Mouse (Mus musculus): ENCODE measurements around the gene Col27a1. TPM values are rescaled to one million over a fixed set of nuclear protein-coding genes. Genes with fewer than 3 reads are reported as not detected.

Gene Col27a1
- polyA plus RNA-seq, 1 experiment = 0.13 TPM

DNA sequence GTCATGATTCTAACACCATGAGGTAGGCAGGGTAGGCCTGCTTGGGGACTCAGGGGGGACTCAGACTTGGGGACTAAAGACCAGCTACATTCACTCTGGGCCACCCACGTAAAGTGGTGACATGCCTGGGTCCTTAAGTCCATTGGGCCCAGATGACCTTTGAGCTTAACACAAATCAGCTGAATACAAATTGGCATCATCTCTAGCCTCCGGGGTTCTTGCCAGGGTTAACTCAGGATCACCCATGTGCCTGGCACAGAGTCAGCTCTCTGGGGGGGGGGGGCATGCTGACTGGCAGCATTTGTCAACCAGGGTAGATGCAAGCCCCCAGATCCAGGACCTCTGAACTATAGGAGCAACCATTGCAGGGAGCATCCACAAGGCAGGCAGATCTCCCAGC, 42.6 kb downstream of the Col27a1 start:
- H3K36me3 ChIP-seq (ENCODE audit: control insufficient read depth, insufficient read depth) = no peaks in the 10 kb centered on the region
- peaks cover 22% of the 10 kb centered on the region for H3K27me3 ChIP-seq (ENCODE audit: control insufficient read depth, insufficient read depth, insufficient read length)

DNA sequence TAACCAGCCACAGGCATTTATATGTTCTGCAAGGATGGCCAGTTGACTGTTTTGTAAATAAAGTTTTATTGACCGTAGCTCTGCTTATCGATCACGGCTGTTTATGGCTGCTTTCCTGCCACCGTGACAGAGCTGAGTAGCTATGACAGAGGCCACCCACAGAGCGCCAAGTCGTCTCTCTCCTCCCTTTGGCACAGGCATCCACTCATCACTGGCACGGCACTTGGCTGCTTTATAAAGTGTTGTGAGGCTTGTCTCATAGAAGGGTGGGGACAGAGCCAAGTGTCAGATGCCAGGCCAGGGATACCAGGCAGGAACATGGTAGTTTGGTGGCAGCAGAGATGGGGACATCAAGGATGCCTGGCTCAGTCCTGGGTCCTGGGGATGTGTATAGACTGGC, 43.5 kb downstream of the Col27a1 start:
- TF ChIP-seq TCF3 (IDR thresholded peaks at IDR 0.05; ENCODE audit: insufficient read length, low read depth) (no peak), POLR2AphosphoS2 (IDR thresholded peaks at IDR 0.05; ENCODE audit: insufficient read length, low read depth) (no peak), MAX (IDR thresholded peaks at IDR 0.05; ENCODE audit: low read depth) (no peak), MYOG (IDR thresholded peaks at IDR 0.05; ENCODE audit: control insufficient read depth in 1 of 3, insufficient read depth in 1 of 3, insufficient read length in 2 of 3, low read depth in 2 of 3) (no peak), USF1 (IDR thresholded peaks at IDR 0.05; ENCODE audit: low read depth) (no peak), REST (IDR thresholded peaks at IDR 0.05; ENCODE audit: insufficient read depth, insufficient read length) (no peak), MYOD1 (IDR thresholded peaks at IDR 0.05; ENCODE audit: control insufficient read depth in 1 of 3, insufficient read length in 2 of 3, low read depth in 2 of 3) (no peak), CEBPB (IDR thresholded peaks at IDR 0.05; ENCODE audit: insufficient read depth, poor library complexity, severe bottlenecking) (no peak), SRF (IDR thresholded peaks at IDR 0.05; ENCODE audit: control insufficient read depth, insufficient read length, low read depth) (no peak), TCF12 (IDR thresholded peaks at IDR 0.05; ENCODE audit: insufficient read depth, poor library complexity, severe bottlenecking) (no peak), POLR2A (IDR thresholded peaks at IDR 0.05; ENCODE audit: insufficient read length, low read depth) (no peak), E2F4 (IDR thresholded peaks at IDR 0.05; ENCODE audit: insufficient read depth) (no peak)

More for the DNA sequence above, 42.6 kb downstream of the Col27a1 start:
- no peak overlapping the region for H3K4me2 ChIP-seq (ENCODE audit: low read depth)
- no peak overlapping the region for H3K4me3 ChIP-seq
- H3ac ChIP-seq (ENCODE audit: control insufficient read depth, insufficient read length) = no peak overlapping the region
- TF ChIP-seq MAX (IDR thresholded peaks at IDR 0.05; ENCODE audit: low read depth) (no peak), TCF3 (IDR thresholded peaks at IDR 0.05; ENCODE audit: insufficient read length, low read depth) (no peak), USF1 (IDR thresholded peaks at IDR 0.05; ENCODE audit: low read depth) (no peak), SRF (IDR thresholded peaks at IDR 0.05; ENCODE audit: control insufficient read depth, insufficient read length, low read depth) (no peak), POLR2AphosphoS2 (IDR thresholded peaks at IDR 0.05; ENCODE audit: insufficient read length, low read depth) (no peak), REST (IDR thresholded peaks at IDR 0.05; ENCODE audit: insufficient read depth, insufficient read length) (no peak), MYOG (IDR thresholded peaks at IDR 0.05; ENCODE audit: control insufficient read depth in 1 of 3, insufficient read depth in 1 of 3, insufficient read length in 2 of 3, low read depth in 2 of 3) (no peak), E2F4 (IDR thresholded peaks at IDR 0.05; ENCODE audit: insufficient read depth) (no peak), MYOD1 (IDR thresholded peaks at IDR 0.05; ENCODE audit: control insufficient read depth in 1 of 3, insufficient read length in 2 of 3, low read depth in 2 of 3) (no peak), TCF12 (IDR thresholded peaks at IDR 0.05; ENCODE audit: insufficient read depth, poor library complexity, severe bottlenecking) (no peak), POLR2A (IDR thresholded peaks at IDR 0.05; ENCODE audit: insufficient read length, low read depth) (no peak), CEBPB (IDR thresholded peaks at IDR 0.05; ENCODE audit: insufficient read depth, poor library complexity, severe bottlenecking) (no peak)
- H3K79me2 ChIP-seq (ENCODE audit: control insufficient read depth, insufficient read depth) = no peaks in the 10 kb centered on the region

DNA sequence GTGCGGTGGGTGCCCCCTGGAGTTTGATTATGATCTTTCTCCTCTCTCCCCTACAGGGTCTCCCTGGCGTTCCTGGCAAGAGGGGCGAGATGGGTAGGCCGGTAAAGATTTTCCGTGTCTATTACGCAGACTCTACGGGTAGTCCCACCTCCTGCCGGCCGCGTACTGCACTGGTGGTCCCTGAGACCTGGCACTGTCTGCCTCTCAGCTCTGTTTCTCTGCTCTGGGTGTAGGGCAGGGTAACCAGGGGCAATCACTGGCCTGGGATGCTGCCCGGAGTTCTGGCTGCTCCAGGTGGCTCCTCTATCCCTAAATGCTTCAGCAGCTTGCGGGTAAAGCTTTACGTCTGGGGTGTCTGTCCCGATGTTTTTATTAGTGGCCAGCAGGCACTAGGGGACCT, 44.3 kb downstream of the Col27a1 start:
- no peaks in the 10 kb centered on the region for H3K79me2 ChIP-seq (ENCODE audit: control insufficient read depth, insufficient read depth)
- peaks cover 19% of the 10 kb centered on the region for H3K27me3 ChIP-seq (ENCODE audit: control insufficient read depth, insufficient read depth, insufficient read length)
- no peaks in the 10 kb centered on the region for H3K36me3 ChIP-seq (ENCODE audit: control insufficient read depth, insufficient read depth)
- no peak for TF ChIP-seq TCF3 (IDR thresholded peaks at IDR 0.05; ENCODE audit: insufficient read length, low read depth)
- no peak for TF ChIP-seq REST (IDR thresholded peaks at IDR 0.05; ENCODE audit: insufficient read depth, insufficient read length)
- no peak for TF ChIP-seq POLR2AphosphoS2 (IDR thresholded peaks at IDR 0.05; ENCODE audit: insufficient read length, low read depth)
- TF ChIP-seq TCF12 (IDR thresholded peaks at IDR 0.05; ENCODE audit: insufficient read depth, poor library complexity, severe bottlenecking) = no peak
- TF ChIP-seq MYOG (IDR thresholded peaks at IDR 0.05; ENCODE audit: control insufficient read depth in 1 of 3, insufficient read depth in 1 of 3, insufficient read length in 2 of 3, low read depth in 2 of 3) = no peak
- TF ChIP-seq SRF (IDR thresholded peaks at IDR 0.05; ENCODE audit: control insufficient read depth, insufficient read length, low read depth) = no peak
- TF ChIP-seq USF1 (IDR thresholded peaks at IDR 0.05; ENCODE audit: low read depth) = no peak
- no peak for TF ChIP-seq E2F4 (IDR thresholded peaks at IDR 0.05; ENCODE audit: insufficient read depth)
- no peak for TF ChIP-seq MYOD1 (IDR thresholded peaks at IDR 0.05; ENCODE audit: control insufficient read depth in 1 of 3, insufficient read length in 2 of 3, low read depth in 2 of 3)
- H3K4me2 ChIP-seq (ENCODE audit: low read depth) = no peak overlapping the region
- no peak overlapping the region for H3ac ChIP-seq (ENCODE audit: control insufficient read depth, insufficient read length)
- H3K4me3 ChIP-seq = no peak overlapping the region

More for the DNA sequence above, 43.5 kb downstream of the Col27a1 start:
- Histone ChIP-seq H3ac (ENCODE audit: control insufficient read depth, insufficient read length) (no peak overlapping the region), H3K36me3 (ENCODE audit: control insufficient read depth, insufficient read depth) (no peaks in the 10 kb centered on the region), H3K4me3 (no peak overlapping the region), H3K27me3 (ENCODE audit: control insufficient read depth, insufficient read depth, insufficient read length) (peaks cover 19% of the 10 kb centered on the region), H3K79me2 (ENCODE audit: control insufficient read depth, insufficient read depth) (no peaks in the 10 kb centered on the region), H3K4me2 (ENCODE audit: low read depth) (no peak overlapping the region)

DNA sequence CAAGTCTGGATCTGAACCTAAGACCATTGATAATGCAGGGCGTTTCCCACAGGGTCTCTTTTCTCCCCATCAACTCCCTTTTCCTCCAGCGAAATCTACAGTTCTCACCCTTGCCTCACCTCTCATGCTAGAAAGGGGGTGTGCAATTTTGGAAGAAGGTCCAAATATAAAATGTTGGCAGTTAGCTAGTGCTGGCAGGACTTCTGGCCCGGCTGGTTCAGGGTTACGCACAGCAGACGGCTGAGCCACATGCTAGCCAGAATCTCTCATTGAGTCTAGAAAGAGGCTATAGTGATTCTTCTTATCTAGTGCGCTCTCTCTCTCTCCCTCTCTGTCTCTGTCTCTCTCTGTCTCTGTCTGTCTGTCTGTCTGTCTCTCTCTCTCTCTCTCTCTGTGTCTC, 45.3 kb downstream of the Col27a1 start:
- Histone ChIP-seq H3K36me3 (ENCODE audit: control insufficient read depth, insufficient read depth) (no peaks in the 10 kb centered on the region), H3K27me3 (ENCODE audit: control insufficient read depth, insufficient read depth, insufficient read length) (peaks cover 23% of the 10 kb centered on the region), H3ac (ENCODE audit: control insufficient read depth, insufficient read length) (no peak overlapping the region), H3K4me2 (ENCODE audit: low read depth) (no peak overlapping the region), H3K79me2 (ENCODE audit: control insufficient read depth, insufficient read depth) (no peaks in the 10 kb centered on the region), H3K4me3 (no peak overlapping the region)
- no peak for TF ChIP-seq POLR2AphosphoS2 (IDR thresholded peaks at IDR 0.05; ENCODE audit: insufficient read length, low read depth)
- TF ChIP-seq SRF (IDR thresholded peaks at IDR 0.05; ENCODE audit: control insufficient read depth, insufficient read length, low read depth) = no peak
- no peak for TF ChIP-seq MYOD1 (IDR thresholded peaks at IDR 0.05; ENCODE audit: control insufficient read depth in 1 of 3, insufficient read length in 2 of 3, low read depth in 2 of 3)
- no peak for TF ChIP-seq USF1 (IDR thresholded peaks at IDR 0.05; ENCODE audit: low read depth)
- TF ChIP-seq POLR2A (IDR thresholded peaks at IDR 0.05; ENCODE audit: insufficient read length, low read depth) = no peak
- no peak for TF ChIP-seq TCF12 (IDR thresholded peaks at IDR 0.05; ENCODE audit: insufficient read depth, poor library complexity, severe bottlenecking)
- TF ChIP-seq MYOG (IDR thresholded peaks at IDR 0.05; ENCODE audit: control insufficient read depth in 1 of 3, insufficient read depth in 1 of 3, insufficient read length in 2 of 3, low read depth in 2 of 3) = no peak

DNA sequence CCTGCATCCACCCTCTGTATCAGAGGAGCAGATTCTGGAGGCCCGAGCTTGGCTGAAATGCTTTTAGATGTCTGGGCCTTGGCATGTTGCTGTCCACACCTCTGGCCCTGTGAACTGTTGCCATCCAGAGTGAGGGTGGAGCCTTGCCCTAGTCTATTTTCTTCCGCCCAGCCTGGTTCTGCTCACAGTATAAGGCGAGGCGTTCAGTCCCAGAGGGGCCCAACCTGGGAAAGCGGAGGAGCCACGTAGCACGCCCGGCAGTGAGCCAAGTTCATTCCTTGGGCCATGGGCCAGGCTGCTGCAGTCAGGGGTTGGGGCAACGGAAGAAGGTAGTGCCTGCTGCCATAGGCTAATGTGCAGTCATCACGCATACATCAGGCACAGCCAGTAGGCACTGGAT, 46.7 kb downstream of the Col27a1 start:
- Histone ChIP-seq H3ac (ENCODE audit: control insufficient read depth, insufficient read length) (no peak overlapping the region), H3K4me3 (no peak overlapping the region), H3K27me3 (ENCODE audit: control insufficient read depth, insufficient read depth, insufficient read length) (peaks cover 23% of the 10 kb centered on the region), H3K36me3 (ENCODE audit: control insufficient read depth, insufficient read depth) (no peaks in the 10 kb centered on the region), H3K4me2 (ENCODE audit: low read depth) (no peak overlapping the region), H3K79me2 (ENCODE audit: control insufficient read depth, insufficient read depth) (no peaks in the 10 kb centered on the region)
- TF ChIP-seq MYOD1 (IDR thresholded peaks at IDR 0.05; ENCODE audit: control insufficient read depth in 1 of 3, insufficient read length in 2 of 3, low read depth in 2 of 3) = no peak
- no peak for TF ChIP-seq CEBPB (IDR thresholded peaks at IDR 0.05; ENCODE audit: insufficient read depth, poor library complexity, severe bottlenecking)
- TF ChIP-seq TCF3 (IDR thresholded peaks at IDR 0.05; ENCODE audit: insufficient read length, low read depth) = no peak
- no peak for TF ChIP-seq MYOG (IDR thresholded peaks at IDR 0.05; ENCODE audit: control insufficient read depth in 1 of 3, insufficient read depth in 1 of 3, insufficient read length in 2 of 3, low read depth in 2 of 3)
- no peak for TF ChIP-seq POLR2A (IDR thresholded peaks at IDR 0.05; ENCODE audit: insufficient read length, low read depth)
- TF ChIP-seq POLR2AphosphoS2 (IDR thresholded peaks at IDR 0.05; ENCODE audit: insufficient read length, low read depth) = no peak
- TF ChIP-seq USF1 (IDR thresholded peaks at IDR 0.05; ENCODE audit: low read depth) = no peak
- TF ChIP-seq TCF12 (IDR thresholded peaks at IDR 0.05; ENCODE audit: insufficient read depth, poor library complexity, severe bottlenecking) = no peak
- TF ChIP-seq MAX (IDR thresholded peaks at IDR 0.05; ENCODE audit: low read depth) = no peak
